Mouse (Mus musculus): Measurements from ENCODE around the gene Trip13.

GRCm38 (mm10) chr13:73954666-73955065, 17.1 kb upstream of the Trip13 start:
- no peak for TF ChIP-seq POLR2A (IDR thresholded peaks at IDR 0.05; ENCODE audit: borderline replicate concordance, extremely low read depth, low read depth, low read length)
- TF ChIP-seq CTCF (IDR thresholded peaks at IDR 0.05; ENCODE audit: insufficient read depth, low read length): no peak

Measured in lung, adult 2 months (tissue).